Mouse (Mus musculus) cerebellum, postnatal 10 days (tissue): ENCODE data around the gene Dgkd.

Source experiments
- DNase-seq, 2 experiments: peaks; one replicate each; pipeline ENCODE4 v3.0.0; 2021; ENCODE audit warnings: mixed read lengths in 2 of 2

Gene Dgkd

DNA sequence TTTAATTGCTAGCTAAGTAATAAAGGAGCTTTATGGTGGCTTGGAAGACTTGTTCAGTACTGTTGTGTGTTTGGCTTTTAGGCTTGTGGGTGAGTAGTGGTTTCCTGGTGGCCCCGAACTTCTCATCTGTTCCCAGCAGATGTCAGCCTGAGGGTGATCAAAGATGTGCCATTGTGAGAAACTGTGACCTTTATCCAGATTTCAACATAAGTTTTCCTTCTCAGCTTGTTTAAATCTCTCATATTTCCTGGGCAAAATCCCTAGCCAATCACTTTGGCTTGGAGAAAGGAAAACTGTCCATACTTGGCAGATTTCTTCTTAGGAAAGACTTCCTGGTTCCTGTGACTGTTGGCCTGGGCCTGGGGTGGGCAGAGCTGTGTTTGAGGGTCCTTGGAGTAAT lies 37.9 kb downstream of the Dgkd start:
- DNase-seq: no peak

DNA sequence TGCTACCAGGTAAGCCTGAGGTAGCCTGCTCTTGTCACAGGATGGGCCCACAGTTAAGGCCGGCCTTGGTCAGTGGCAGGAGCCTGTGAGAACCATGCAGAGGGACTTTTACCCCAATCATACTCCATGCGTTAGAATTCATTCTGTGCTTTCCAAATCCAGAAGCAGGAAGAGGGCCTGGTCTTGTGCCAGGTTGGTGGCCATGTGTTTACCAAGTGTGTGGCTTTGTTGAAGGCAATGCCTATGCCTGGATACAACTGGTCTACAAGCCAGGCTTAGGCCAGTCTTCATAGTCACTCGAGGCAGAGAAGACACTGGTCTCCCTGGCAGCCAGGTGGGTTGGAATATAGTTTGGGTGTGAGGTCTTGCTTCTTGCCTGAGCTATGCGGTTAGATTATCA lies 38.5 kb downstream of the Dgkd start:
- peak; percentile 47 to 48 for DNase-seq

DNA sequence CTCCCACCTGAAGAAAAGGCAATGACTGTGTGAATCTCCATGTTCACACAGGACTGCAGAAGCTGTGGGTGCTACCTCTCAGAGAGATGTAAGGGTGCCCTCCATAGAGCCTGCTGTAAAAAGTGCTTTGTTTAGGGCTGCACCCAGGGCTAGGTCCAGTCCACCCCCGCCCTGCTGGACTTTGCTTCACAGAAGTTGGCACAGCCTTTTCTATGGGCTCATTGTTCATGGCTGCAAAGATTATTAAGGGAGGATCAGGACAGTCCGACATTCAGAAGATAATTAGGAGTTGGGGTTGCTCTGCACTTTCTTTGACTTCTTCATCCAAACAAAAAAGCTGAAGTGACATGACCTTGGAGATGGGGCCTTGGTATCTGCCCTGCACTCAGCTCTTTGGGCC lies 39.4 kb downstream of the Dgkd start:
- no peak for DNase-seq

DNA sequence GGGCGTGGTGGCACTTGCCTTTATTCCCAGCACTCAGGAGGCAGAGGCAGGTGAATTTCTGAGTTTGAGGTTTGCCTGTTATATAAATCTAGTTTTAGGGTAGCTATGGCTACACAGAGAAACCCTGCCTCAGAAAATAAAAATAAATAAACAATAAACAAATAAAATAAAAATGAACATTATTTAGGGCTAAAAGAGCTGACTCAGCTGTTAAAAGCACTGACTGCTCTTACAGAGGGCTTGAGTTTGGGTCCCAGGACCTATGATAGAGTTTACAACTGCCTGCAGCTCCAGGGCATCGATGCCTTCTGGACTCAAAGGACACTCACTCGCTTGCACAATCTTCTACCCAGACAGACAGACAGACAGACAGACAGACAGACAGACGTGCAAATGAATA lies 40.3 kb downstream of the Dgkd start:
- DNase-seq: no peak

DNA sequence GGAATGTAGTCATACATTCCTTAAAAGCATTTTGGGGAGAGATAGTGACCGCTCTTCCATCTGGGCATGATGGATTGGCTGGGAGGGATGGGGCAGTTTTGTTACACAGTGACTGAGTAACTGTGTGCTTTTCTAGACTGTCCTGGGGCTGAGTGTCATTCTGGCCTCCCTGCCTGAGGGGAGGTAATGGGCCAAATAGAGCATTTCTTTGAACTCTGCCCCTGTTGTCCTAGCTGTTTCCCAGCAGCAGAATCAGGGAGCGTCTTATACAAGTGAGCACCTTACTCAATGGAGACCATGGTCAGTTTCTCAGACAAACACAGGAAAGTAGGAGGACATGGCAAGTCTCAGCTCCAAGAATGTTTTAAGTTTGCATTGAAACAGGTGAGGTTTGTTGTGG lies 43.8 kb downstream of the Dgkd start:
- DNase-seq: no peak

DNA sequence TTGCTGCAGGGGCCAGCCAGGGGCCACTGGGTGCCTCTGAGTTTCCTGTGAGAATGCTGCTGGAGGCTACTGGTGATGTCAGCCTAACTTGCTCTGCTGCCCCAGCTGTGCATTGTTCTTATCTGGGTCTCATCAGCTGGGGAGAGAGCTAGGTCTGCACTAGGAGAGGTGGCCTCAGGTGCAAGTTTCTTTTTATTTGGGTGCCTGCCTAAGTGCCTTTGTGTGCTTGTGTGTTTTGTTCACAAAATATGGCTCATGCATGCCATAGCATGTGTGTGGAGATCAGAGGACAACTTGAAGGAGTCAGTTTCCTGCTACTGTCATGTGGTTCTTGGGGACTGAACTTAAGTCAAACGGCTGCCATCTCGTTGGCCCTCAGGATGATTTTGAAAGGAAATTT lies 46.6 kb downstream of the Dgkd start:
- DNase-seq: no peak

DNA sequence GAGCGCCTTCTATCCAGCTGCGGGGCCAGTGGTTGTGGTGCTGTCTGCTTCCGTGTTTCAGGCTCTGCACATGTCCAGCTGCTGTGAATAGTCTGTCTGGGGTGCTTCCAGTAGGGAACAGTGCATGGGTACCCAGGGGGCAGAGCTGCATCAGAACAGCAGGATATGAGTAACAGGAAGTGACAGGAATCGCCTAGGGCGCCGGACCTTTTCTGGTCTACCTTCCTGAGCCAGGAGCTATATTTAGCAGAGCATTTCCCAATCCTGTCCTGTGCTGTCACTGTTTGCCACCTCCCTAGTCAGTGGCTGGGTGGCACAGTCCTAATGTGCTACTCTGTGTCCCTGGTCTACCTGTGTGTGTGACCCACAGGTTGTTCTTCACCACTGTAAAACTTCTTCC lies 47.9 kb downstream of the Dgkd start:
- DNase-seq: no peak

DNA sequence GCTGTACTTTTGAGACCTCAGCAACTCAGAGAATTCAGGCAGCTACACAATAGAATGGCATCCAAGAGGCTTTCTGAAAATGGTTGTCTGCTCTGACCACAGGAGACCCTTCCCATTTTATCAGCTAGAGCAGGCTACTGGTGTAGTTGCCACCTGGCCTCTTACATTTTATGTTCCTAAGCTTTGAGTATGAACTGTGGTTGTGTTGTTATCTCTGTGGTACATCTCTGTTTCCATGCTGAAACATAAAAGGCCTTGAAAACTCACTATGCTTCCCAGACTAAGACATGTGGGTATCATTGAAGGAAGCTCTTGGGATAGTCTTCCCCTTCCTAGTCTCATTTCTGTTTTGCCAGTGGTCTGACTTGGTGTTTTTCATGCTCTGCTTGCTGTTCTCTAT lies 49.1 kb downstream of the Dgkd start:
- DNase-seq: no peak

DNA sequence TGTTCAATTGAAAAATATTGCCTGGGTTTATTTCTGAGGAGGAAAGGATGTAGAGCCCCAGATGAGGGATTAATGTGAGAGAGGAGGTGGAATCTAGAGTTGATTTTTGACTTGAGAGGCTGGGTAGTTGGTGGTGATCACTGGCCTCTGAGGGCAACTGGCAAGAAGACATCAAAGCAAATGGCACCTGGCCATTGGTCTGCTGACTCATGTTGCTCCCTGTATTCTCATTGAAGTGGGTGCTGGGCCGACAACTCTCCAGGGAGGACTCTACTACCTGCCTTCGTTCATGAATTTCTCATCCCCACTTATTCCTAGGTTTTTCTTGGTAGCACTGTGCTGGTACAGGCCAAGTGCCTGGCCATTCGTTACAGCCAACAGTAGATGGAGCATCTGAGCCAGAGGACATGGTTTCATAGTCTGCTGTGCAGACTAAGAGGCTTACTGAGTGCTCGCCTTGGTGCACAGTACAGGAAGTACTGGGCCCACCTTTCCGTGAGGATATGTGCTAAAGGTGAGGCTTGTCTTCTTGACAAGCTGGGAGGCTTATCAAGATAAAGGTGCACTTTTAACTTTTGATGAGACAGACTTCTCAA lies 53.4 kb downstream of the Dgkd start:
- DNase-seq: no peak

DNA sequence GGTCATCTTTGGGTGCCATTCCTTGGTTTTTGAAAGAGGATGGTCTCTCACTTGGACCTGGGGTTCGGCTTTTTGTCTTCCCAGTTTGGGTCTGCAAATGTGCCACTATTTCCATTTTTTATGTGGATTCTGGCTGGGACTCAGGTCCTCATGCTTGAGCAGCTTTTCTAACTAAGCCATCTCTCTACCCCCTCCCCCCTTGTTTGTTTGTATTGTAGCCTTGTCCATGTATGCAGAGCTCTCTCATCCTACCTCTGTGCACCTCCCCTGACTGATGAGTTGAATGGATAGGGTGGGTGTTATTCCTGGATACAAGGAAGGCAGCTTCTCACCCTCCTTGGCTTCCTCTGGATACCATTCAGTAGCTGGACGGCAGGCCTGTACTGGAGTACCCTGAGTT lies 54.9 kb downstream of the Dgkd start:
- no peak for DNase-seq

DNA sequence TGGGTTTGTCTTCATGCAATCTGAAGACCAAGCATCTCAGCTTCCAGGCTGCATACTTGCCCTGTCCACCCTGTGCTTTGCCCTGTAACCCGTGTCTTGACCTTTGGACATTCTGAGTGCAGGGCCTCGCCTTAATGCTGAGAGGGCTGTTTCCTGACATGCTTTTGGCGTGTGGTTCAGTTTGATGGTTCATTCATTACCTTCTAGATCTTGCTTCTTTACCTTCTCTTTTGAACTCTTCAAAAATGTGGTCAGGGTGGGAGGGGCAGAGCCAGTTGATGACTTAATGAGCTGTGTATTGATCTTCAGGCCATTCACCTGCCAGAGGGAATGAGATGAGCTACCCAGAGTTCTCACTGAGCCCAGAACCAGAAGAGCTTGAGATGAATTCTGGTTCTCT lies 55.6 kb downstream of the Dgkd start:
- no peak for DNase-seq

DNA sequence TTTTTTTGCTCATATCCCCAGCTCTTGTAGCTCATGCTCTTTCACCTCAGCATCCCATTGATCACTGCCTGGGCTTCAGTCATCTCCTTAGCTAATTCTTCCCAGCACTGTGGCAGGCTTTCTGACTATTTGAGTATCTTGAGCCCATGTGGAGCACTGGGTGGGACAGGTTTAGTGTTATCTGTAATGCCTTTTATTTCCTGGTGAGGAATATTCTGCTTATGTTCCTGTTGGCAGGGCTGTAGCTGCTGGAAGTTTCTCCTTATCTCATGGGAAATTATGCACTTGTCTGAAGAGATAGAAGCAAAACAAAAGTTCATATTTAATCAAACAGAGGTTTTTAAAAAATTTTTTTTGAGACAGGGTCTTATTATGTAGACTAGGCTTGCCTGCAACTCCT lies 56.5 kb downstream of the Dgkd start:
- DNase-seq: no peak

DNA sequence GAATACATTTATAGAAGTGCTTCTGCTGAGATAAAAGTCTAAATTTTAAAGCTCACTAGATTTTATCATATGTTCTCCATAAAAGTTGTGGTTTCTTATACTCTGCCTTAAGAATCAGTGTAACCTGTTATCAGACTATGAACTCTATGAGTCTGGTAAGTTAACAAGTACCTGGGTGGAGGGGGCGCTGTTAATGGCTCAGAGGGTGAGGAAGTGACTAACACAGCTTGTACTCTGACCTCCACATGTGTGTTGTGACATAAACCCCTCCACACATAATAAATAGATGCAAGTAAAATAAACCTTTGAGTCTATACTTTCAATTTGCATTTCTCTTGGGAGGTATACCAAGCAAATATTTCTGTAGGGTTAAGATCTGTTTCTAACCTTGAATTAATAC lies 57.3 kb downstream of the Dgkd start:
- DNase-seq: no peak

DNA sequence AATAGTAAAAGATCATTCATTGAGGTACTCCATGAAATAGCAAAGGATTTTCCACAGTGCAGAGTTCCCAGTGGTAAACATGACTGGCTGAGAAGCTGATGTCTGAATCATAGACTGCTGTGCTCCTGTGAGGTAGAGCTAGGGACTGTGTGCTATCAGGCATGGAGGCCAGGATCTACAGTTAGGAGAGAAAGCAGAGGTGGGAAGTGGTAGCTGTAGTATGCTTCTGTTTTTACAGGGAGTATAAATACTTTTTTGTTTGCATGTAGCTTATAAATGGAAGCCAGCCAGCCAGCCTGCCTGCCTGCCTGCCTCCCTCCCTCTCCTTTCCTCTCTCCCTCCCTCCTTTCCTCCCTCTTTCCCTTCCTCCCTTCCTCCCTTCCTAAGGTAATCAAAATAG lies 60.3 kb downstream of the Dgkd start:
- no peak for DNase-seq

DNA sequence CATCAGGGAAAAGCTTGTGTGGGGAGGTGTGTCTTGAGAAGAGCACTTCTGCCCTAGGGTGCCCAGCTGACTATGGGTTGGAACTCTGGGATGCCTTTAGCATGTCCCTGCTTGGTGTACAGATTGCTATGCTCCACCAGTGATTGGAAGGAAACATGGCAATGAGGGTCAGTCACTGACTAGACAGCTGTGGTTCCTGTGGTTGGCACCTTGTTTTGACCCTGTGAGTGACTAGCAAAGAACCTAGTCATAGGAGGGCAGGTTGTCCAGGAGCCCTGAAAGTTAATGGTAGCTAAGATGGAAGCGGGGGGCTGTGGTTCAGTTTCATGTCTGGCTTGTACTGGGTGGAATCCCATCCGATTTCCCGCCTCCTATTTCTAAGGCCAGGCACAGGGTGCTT lies 64.3 kb downstream of the Dgkd start:
- no peak for DNase-seq

DNA sequence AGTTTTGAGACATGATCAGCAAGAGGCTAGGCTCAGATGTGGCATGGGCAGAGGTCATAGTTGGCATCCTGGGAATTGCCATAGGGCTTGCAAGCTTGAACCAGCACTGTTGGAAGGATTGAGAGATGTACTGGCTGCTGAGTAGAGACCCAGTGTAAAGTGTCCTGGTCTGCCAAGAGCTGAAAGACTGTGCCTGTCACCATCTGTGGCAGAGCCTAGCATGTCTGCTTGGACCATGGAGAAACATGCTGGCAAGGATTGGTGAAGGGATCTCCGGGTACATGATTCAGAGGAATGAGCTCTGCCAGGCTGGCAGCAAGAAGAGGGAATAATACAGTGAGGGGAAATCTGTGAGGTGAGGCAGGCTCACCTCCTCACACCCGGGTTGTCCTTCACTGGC lies 65.0 kb downstream of the Dgkd start:
- peak; percentile 36 to 45 for DNase-seq

DNA sequence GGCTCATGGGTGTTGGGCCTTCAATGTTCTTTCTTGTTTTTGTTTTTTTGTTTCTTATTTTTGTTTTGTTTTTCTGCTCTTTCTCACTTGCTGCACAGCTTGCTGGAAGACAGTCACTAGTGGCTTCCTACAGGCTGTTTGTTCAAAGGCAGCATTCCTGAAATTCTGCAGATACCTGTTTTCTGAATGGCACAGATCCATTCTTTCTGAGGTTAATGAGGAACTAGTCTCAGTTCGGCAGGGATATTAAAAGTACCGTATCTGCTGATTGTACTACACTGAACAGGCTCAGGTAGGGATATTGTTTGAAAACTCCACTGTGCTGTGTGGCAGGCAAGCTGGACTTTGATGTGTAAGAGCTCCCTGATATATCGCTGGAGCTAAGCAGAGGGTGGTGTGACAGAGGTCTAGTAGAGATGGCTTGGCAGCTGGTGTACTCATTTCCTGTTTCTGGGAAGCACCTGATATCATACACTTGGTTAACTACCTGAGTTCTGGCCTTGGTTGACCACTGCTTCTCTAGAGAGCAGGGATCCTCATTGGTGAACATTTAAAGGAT lies 67.0 kb downstream of the Dgkd start:
- no peak for DNase-seq

DNA sequence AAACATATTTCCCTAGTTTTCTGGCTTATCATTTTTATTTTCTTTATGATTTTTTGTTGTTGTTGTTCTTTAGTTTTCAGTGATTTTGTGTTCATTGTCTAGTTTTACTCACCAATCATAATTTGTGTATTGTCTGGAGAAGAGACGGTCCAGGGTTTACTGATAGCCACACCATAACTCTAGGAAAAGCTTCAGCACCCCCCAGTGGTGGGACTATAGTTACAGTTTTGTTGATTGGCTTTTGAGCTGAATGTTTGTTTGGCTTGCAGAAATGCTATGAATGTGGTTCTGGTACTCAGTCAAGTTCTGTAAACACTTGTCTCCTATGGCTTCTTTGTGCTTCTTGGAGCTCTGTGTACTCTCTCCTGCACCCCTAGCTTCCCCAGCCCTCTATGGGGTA lies 69.6 kb downstream of the Dgkd start:
- DNase-seq: peak; percentile 70 to 76

DNA sequence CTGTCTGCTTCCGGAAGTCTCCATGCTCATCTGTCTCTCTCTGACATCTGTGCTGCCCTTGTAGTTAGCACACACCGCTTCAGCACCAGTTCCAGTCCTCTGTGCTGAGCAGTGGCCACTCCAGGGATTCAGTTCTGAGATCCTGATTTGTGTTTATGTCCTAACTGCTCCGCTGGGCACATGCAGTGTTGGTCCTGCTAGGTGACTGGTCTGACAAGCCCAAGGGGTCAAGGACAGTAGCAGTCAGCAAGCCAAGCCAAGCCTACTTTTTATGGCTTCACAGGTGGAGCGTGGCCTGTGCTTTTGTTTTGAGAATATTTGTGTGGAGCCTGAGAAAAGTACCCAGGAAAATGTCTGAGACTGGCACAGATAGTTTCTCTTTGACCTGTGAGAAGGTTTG lies 71.8 kb downstream of the Dgkd start:
- no peak for DNase-seq

DNA sequence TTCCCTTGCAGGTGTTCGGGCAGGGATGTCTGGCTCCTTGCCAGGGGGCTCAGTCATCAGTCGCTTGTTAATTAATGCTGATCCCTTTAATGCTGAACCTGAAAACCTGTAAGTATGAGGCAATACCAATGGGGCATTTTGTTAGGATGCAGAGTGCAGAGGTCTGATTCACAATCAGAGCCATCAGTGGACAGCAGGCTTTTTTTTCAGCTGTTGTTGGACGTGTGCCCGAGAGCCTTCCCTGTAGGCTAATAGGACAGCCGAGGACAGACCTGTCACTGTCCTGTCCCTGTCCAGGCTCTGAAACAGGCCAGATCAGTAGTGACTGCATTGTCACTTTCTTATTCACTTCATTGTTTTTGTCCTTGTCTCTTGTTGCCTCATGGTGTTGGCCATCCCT lies 76.6 kb downstream of the Dgkd start:
- DNase-seq: peak; percentile 70 to 77

DNA sequence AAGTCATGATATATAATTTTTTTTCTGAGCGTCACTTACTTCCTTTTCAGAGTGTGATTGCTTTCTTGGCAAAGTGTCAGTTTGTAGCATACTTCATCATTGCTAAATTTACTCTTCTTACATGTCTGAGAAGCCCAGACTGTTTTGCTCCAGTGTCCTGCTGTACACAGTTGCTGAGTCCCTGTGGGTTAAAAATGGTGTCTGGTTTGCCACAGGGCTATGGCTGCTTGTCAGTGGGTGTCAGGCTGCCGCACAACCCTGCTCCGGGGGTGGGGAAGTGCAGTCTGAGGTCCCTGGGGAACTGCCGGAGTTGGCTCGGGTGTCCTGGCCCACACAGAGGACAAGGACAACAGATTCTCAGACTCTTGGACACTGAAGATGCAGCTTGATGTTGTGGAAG lies 80.0 kb downstream of the Dgkd start:
- DNase-seq: peak in 1 of 2 experiments; percentile 28

DNA sequence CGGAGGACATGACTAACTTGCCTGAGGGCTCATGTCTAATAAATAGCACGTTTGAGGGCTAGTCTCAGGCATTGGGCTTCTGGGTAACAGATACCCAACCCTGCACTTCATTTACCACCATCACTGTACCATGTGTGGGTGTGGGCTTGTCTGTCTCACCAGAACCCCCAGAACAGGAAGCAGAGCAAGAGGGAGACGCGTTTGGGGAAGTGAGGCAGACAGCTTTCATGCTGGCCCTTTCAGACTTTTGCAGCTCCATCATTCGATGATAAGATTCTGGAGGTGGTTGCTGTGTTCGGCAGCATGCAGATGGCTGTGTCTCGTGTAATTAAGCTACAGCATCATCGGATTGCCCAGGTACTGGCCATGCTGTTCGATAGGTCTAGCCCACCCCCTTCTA lies 82.0 kb downstream of the Dgkd start:
- no peak for DNase-seq

DNA sequence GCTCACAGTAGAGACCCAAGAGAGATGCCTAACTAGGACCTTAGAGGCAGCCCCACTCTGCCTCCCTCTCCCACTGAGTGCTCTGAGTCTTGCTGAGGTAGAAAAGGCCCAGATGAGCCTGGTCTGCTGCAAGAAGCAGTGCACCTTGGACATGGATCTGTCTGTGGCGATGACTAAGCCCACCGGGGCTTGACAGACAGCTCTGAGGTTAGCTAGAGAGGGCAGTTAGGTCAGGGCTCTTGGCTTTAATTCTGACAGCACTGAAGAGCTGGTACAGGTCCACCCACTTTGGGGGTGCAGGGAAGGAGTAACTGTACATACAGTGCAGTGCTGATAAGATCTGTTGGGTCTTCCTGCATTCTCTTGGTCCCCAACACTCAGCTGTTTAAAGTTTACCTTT lies 82.5 kb downstream of the Dgkd start:
- DNase-seq: no peak

DNA sequence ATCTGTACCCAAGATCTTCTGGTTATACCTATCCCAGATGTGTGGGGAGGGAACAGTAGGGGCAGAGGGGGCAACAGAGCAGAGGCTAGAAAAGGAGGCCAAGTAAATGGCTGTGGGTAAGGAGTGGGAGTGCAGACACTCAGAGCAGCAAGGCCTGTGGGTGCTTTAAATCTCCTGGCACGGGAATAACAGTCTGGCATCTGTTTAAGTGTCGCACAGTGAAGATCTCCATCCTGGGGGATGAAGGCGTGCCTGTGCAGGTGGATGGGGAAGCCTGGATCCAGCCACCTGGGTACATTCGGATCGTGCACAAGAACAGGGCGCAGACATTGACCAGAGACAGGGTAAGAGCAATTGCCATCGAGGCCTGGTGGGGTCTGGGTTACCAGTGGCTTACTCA lies 83.0 kb downstream of the Dgkd start:
- DNase-seq: no peak

DNA sequence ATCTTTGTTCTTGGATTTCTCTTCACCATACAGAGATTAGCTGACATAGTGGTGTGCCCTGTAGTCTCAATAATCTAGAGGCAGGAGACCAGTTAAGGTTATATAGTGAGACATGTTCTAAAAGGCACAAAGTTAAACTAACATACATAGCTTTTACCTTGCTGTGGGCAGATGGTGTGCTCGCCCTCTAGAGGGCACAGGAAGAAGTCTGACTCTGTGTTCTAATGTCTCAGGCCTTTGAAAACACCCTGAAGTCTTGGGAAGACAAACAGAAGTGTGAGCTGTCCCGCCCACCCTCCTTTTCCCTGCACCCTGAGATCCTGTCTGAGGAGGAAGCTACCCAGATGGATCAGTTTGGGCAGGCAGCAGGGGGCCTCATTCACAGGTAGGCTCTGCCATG lies 83.4 kb downstream of the Dgkd start:
- no peak for DNase-seq

DNA sequence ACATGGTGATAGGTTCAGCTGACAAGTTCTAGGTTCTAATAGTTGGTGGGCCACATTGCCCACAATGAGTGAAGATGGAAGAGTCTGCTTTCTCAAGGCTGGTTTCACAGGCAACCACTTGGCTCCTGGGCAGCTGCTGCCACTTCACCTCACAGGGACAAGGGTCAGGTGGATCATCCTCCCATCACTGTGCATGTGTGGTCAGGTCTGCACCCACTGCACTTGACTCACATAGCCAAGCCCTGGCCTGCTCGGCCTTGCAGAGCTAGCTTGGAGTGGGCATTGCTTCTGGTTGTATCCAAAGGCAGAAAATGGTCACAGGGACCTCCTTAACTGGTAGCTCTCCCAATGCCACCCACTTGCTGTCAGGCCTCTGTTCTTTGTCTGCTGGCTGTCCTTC lies 88.7 kb downstream of the Dgkd start:
- DNase-seq: no peak
